Mouse (Mus musculus): ENCODE results near the gene Elovl1.

- no peak for TF ChIP-seq CTCF (IDR thresholded peaks at IDR 0.05; ENCODE audit: insufficient read depth, low read length)
- no peak for TF ChIP-seq POLR2A (IDR thresholded peaks at IDR 0.05; ENCODE audit: borderline replicate concordance, extremely low read depth, low read depth, low read length)
Observed at GRCm38 (mm10) chr4:118464956-118465355, 37.1 kb downstream of the Elovl1 start.
